Mouse (Mus musculus) heart, postnatal 0 days (tissue): ENCODE measurements around the gene Fam117b. TPM values are rescaled to one million over a fixed set of nuclear protein-coding genes. Genes with fewer than 3 reads are reported as not detected.
A peak's percentile ranks its signal among the peaks of the same experiment; 100 is the strongest.

ENCODE experiments used
- ATAC-seq: fragments of 200-750 bp; cut with Nextera tagmentation; 2 replicates; pipeline ENCODE4 v1.8.0; 2017; ENCODE audit warnings: low read depth, moderate number of reproducible peaks, moderate library complexity; ENCODE audit not compliant: insufficient read depth
- DNase-seq: peaks from one replicate; pipeline ENCODE4 v3.0.0-alpha.2; 2016; ENCODE audit warnings: low spot score
- H3K27ac ChIP-seq: fragments of 300-500 bp; sonication (generic); 2 replicates; pipeline ENCODE4 v1.5.1; 2014; ENCODE audit warnings: low read depth, mild to moderate bottlenecking
- H3K27me3 ChIP-seq: fragments of 300-500 bp; sonication (generic); 2 replicates; pipeline ENCODE4 v1.6.1; 2014; ENCODE audit warnings: low read length, mixed read lengths; ENCODE audit not compliant: control insufficient read depth, insufficient read depth
- H3K36me3 ChIP-seq: fragments of 300-500 bp; sonication (generic); replicated peaks from 2 replicates; pipeline ENCODE4 v1.6.1; 2014; ENCODE audit warnings: low read length, mixed read lengths; ENCODE audit not compliant: control insufficient read depth, insufficient read depth
- H3K4me1 ChIP-seq: fragments of 300-500 bp; sonication (generic); 2 replicates; pipeline ENCODE4 v1.6.1; 2014; ENCODE audit warnings: antibody characterized with exemption; ENCODE audit not compliant: control insufficient read depth, insufficient read depth
- H3K4me2 ChIP-seq: fragments of 300-500 bp; sonication (generic); 2 replicates; pipeline ENCODE4 v1.6.1; 2014; ENCODE audit warnings: low read depth, mild to moderate bottlenecking, low read length, moderate library complexity
- H3K4me3 ChIP-seq: fragments of 300-500 bp; sonication (generic); 2 replicates; pipeline ENCODE4 v1.5.1; 2014; ENCODE audit warnings: low read depth, low read length
- H3K9ac ChIP-seq: fragments of 300-500 bp; sonication (generic); replicated peaks from 2 replicates; pipeline ENCODE4 v1.6.1; 2014; ENCODE audit warnings: low read depth, low read length, mixed read lengths
- H3K9me3 ChIP-seq: fragments of 300-500 bp; sonication (generic); replicated peaks from 2 replicates; pipeline ENCODE4 v1.6.1; 2016; ENCODE audit warnings: low read length; ENCODE audit not compliant: control insufficient read depth
- CTCF ChIP-seq: IDR thresholded peaks from 2 replicates; pipeline ENCODE4 v1.5.1; 2016; ENCODE audit warnings: antibody characterized with exemption, control low read depth, low read depth
- EP300 ChIP-seq: IDR thresholded peaks from 2 replicates; pipeline ENCODE4 v1.6.1; 2016; ENCODE audit warnings: antibody characterized with exemption, low read depth
- WGBS: fragments of 180-500 bp; shearing (Covaris S2); extraction: QIAGEN DNeasy Blood & Tissue Kit; methylation state at CpG from one replicate; pipeline ENCODE4 v1.1.7; 2014; 5-methylcytosine and 5-hydroxymethylcytosine counted together
- polyA plus RNA-seq: library from polyadenylated mRNA; unstranded; fragments of >200 nt; fragmentation: Nextera tagmentation; extraction: Ambion mirVana; gene quantifications from 2 replicates; pipeline ENCODE4 v1.2.1, GENCODE M21; 2015
- total RNA-seq: library from RNA; depleted of rRNA; stranded (reverse); fragments of >200 nt; gene quantifications from 2 replicates; pipeline ENCODE4 v1.2.3, GENCODE M21; 2014; ENCODE audit warnings: low replicate concordance

The Fam117b gene
- total and polyA plus RNA-seq, 2 experiments from 2014 or later, result 2.4 to 7.7 TPM

DNA sequence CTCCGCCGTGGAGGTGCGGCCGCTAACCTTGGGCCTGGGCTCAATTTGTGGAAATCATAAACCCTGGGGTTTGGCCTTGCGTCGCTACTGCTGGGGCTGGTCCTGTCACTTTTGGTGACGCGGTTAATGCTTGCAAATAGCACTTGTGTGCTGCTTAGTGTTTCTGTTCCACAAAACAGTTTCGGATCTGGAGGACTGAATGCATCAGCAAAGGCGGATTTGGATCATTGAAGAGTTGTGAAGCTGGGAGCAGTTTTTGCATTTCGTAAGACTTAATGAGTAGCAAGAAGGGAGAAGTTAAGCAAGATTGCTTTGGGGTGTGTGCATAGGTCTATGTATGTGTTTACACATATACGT is 1.0 kb downstream of the Fam117b start:
- H3K4me2 ChIP-seq, result peak overlapping the region; percentile 86
- H3K36me3 ChIP-seq, result no peaks in the 10 kb centered on the region
- H3K4me3 ChIP-seq, result peak overlapping the region; percentile 86
- H3K27ac ChIP-seq, result peak overlapping the region; percentile 96
- DNase-seq, result no peak
- TF ChIP-seq EP300 (no peak), CTCF (no peak)
- H3K9me3 ChIP-seq, result no peaks in the 10 kb centered on the region
- H3K27me3 ChIP-seq, result no peaks in the 10 kb centered on the region
- WGBS, result 7% methylated on average over 12 of the region's 12 CpGs
- H3K4me1 ChIP-seq, result peaks cover 28% of the 10 kb centered on the region; the same call in 1 of the 2 replicates
- ATAC-seq, result no peak
- H3K9ac ChIP-seq, result peak overlapping the region; percentile 99

- DNase-seq (no peak), ATAC-seq (no peak)
- H3K4me2 ChIP-seq, result peak overlapping the region; percentile 86
- peak overlapping the region; percentile 86 for H3K4me3 ChIP-seq
- H3K27ac ChIP-seq, result peak overlapping the region; percentile 40; the same call in 1 of the 2 replicates
- H3K9ac ChIP-seq, result 0 out of 2 replicates have a peak overlapping the region, but pooled peaks have one; percentile 99
- H3K9me3 ChIP-seq, result no peaks in the 10 kb centered on the region
- H3K4me1 ChIP-seq, result peaks cover 28% of the 10 kb centered on the region; the same call in 1 of the 2 replicates
- no peak for TF ChIP-seq EP300
- TF ChIP-seq CTCF, result no peak
- H3K36me3 ChIP-seq, result no peaks in the 10 kb centered on the region
- H3K27me3 ChIP-seq, result no peaks in the 10 kb centered on the region
- WGBS, result 47% methylated on average over 3 of the region's 3 CpGs
Observed at GRCm38 (mm10) chr1:59914799-59915198, 2.0 kb downstream of the Fam117b start.

- Histone ChIP-seq H3K9me3 (no peaks in the 10 kb centered on the region), H3K4me2 (peak overlapping the region; percentile 86), H3K4me1 (peaks cover 28% of the 10 kb centered on the region; the same call in 1 of the 2 replicates), H3K9ac (no peak overlapping the region), H3K36me3 (no peaks in the 10 kb centered on the region), H3K27me3 (no peaks in the 10 kb centered on the region), H3K27ac (peak overlapping the region; percentile 40), H3K4me3 (peak overlapping the region; percentile 0; the same call in 1 of the 2 replicates)
- TF ChIP-seq CTCF (no peak), EP300 (no peak)
- peak; percentile 79 for DNase-seq
- WGBS, result 51% methylated on average over 10 of the region's 10 CpGs
- ATAC-seq, result no peak
Observed at GRCm38 (mm10) chr1:59915843-59916610, 3.2 kb downstream of the Fam117b start.

GRCm38 (mm10) chr1:59917401-59917800 is 4.6 kb downstream of the Fam117b start:
- no peaks in the 10 kb centered on the region for H3K27me3 ChIP-seq
- H3K9ac ChIP-seq, result no peak overlapping the region
- H3K36me3 ChIP-seq, result no peaks in the 10 kb centered on the region
- no peak overlapping the region for H3K4me2 ChIP-seq
- no peaks in the 10 kb centered on the region for H3K9me3 ChIP-seq
- no peak overlapping the region for H3K27ac ChIP-seq
- peaks cover 28% of the 10 kb centered on the region; the same call in 1 of the 2 replicates for H3K4me1 ChIP-seq
- ATAC-seq (no peak), DNase-seq (no peak)
- 78% methylated on average over 3 of the region's 3 CpGs for WGBS
- no peak overlapping the region for H3K4me3 ChIP-seq
- TF ChIP-seq CTCF, result no peak
- TF ChIP-seq EP300, result no peak

- no peak overlapping the region for H3K9ac ChIP-seq
- H3K4me1 ChIP-seq, result peaks cover 28% of the 10 kb centered on the region; the same call in 1 of the 2 replicates
- TF ChIP-seq CTCF (no peak), EP300 (no peak)
- H3K27me3 ChIP-seq, result no peaks in the 10 kb centered on the region
- H3K9me3 ChIP-seq, result no peaks in the 10 kb centered on the region
- H3K36me3 ChIP-seq, result no peaks in the 10 kb centered on the region
- no peak overlapping the region for H3K4me3 ChIP-seq
- ATAC-seq (no peak), DNase-seq (no peak)
- H3K4me2 ChIP-seq, result no peak overlapping the region
- H3K27ac ChIP-seq, result no peak overlapping the region
Observed at GRCm38 (mm10) chr1:59918075-59918474, 5.3 kb downstream of the Fam117b start.

GRCm38 (mm10) chr1:59923201-59923600 is 10.4 kb downstream of the Fam117b start:
- Histone ChIP-seq H3K4me1 (0 out of 2 replicates have a peak, but pooled peaks cover 6% of the 10 kb centered on the region), H3K4me3 (no peak overlapping the region), H3K4me2 (no peak overlapping the region), H3K9me3 (no peaks in the 10 kb centered on the region), H3K36me3 (no peaks in the 10 kb centered on the region), H3K9ac (no peak overlapping the region), H3K27me3 (no peaks in the 10 kb centered on the region), H3K27ac (no peak overlapping the region; the same call in 1 of the 2 replicates)
- WGBS, result 65% methylated on average over 1 of the region's 1 CpGs
- TF ChIP-seq CTCF (no peak), EP300 (no peak)
- ATAC-seq, result no peak
- DNase-seq, result no peak
